Mouse (Mus musculus) frontal cortex, postnatal 10 days (tissue): ENCODE results near the gene Map3k9.

Experiments used
- DNase-seq, 2 experiments: peaks; one replicate each; pipeline ENCODE4 v3.0.0; 2022; ENCODE audit warnings: low spot score in 2 of 2, mixed read lengths in 1 of 2

Gene Map3k9

DNA sequence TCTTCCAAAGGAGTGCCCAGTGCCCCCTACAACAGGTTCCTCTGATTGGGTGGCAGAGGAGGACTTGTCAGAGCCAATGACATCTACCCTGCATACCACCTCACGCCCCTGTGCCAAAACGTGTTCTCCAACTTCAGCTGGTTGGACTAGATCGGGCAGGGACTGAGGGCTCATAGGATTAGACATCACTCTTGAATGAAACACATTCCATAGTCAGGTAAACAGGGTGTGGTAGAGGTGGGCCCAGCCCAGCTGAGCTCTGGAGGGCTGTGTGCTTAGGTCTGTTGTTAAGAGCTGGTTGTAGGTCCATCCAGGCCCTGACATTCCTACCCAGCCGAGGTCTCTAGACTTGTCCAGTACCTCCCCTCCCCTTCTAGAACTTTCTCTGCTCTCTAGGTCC is 68.4 kb downstream of the Map3k9 start:
- no peak for DNase-seq

DNA sequence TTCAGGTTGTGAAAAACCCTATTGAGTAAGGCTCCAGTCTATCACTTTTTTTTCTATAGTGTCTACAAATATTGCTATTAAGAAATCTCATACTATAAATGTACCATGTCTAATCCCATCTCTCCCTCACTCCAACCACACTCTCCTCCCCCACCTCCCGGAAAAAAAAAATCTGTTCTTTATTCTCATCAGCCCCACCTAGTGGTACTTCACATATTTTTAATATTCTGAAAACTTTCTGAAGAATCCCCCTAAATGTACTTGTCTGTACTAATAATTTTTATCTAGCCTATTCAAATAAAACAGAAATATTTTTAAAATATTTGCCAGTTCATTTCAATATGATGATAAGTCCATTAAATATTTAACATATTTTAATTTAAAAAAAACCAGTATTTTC is 78.1 kb downstream of the Map3k9 start:
- no peak for DNase-seq

GRCm38 (mm10) chr12:81698011-81698410 is 83.0 kb downstream of the Map3k9 start:
- DNase-seq = no peak

GRCm38 (mm10) chr12:81691177-81691730 is 89.7 kb downstream of the Map3k9 start:
- DNase-seq = no peak

- no peak for DNase-seq
Measured at GRCm38 (mm10) chr12:81690751-81691150, 90.2 kb downstream of the Map3k9 start.

- no peak for DNase-seq
Measured at GRCm38 (mm10) chr12:81690111-81690510, 90.9 kb downstream of the Map3k9 start.

- no peak for DNase-seq
Measured at GRCm38 (mm10) chr12:81689505-81690056, 91.4 kb downstream of the Map3k9 start.

GRCm38 (mm10) chr12:81688537-81688936 is 92.4 kb downstream of the Map3k9 start:
- no peak for DNase-seq

DNA sequence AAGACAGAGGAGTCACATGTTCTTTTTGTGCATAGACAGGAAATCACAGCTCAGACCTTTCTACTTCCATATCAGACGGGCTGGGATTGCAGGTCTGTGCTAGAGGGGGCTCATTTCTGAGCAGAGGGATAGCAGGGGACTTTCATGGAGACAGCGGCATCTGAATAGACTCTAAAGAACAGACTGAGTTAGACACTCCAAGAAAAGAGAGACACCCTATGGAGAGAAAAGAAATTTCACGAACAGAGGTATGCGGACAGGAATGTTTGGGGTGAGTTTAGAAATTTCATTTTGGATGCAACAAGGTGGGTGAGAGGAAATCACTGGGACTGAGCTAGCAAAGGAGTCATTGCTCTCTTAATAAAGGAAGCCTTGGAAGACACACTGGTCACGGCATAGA is 93.1 kb downstream of the Map3k9 start:
- no peak for DNase-seq

GRCm38 (mm10) chr12:81686406-81687117 is 94.4 kb downstream of the Map3k9 start:
- DNase-seq = no peak

GRCm38 (mm10) chr12:81685981-81686380 is 95.0 kb downstream of the Map3k9 start:
- DNase-seq = no peak

- no peak for DNase-seq
Measured at GRCm38 (mm10) chr12:81684096-81684495, 96.9 kb downstream of the Map3k9 start.

DNA sequence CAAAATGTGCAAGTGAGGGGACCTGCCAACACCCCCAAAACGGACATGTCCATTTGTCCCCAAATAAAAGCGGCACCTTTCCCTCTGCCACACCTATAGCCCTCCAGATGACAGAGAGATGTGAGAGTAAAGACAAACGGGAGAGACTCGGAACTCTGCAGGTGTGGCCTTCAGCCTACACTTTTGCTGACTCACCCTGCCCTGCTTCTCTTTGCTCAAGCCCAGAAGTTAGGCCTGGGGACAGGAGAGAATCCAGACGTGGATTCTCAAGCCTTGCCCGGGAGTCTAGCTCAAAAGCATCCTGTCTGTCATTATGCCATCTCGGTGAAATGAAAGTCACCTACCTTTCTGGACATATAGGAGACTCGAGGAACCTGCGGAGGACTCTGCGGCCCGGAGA is 97.6 kb downstream of the Map3k9 start:
- DNase-seq = no peak

- no peak for DNase-seq
Measured at GRCm38 (mm10) chr12:81679807-81680529, 101.0 kb downstream of the Map3k9 start.

GRCm38 (mm10) chr12:81675557-81675956 is 105.4 kb downstream of the Map3k9 start:
- no peak for DNase-seq
